Mouse (Mus musculus) neutrophil, adult 5-6 weeks (primary cell): ENCODE data around the gene Dkc1. TPM values are rescaled to one million over a fixed set of nuclear protein-coding genes. Genes with fewer than 3 reads are reported as not detected.
"Not testable (repeated sequence)": the region's sequence is repeated elsewhere in the genome, so short reads cannot be mapped to it uniquely, and the experiment has no call there.

Experiments
- ATAC-seq: fragments of 151-379, 151-347 bp; 2 replicates; pipeline ENCODE4 v1.8.0; 2017; ENCODE audit warnings: mild to moderate bottlenecking, moderate TSS enrichment; ENCODE audit not compliant: insufficient number of reproducible peaks, poor library complexity, low FRiP score, severe bottlenecking; ENCODE audit errors: extremely low read depth
- total RNA-seq: library from RNA; stranded (forward); fragments of 200-1000 nt; gene quantifications from 2 replicates; pipeline ENCODE4 v1.2.3, GENCODE M21; 2017

Dkc1 gene
- total RNA-seq, 1 experiment from 2014 or later = 75.8 TPM

GRCm38 (mm10) chrX:75136938-75137337 lies 41.3 kb downstream of the Dkc1 start:
- no peak for ATAC-seq

- ATAC-seq = no peak
Observed at GRCm38 (mm10) chrX:75137729-75138128, 42.1 kb downstream of the Dkc1 start.

- no peak for ATAC-seq
Observed at GRCm38 (mm10) chrX:75138182-75138581, 42.5 kb downstream of the Dkc1 start.

GRCm38 (mm10) chrX:75143124-75143555 lies 47.5 kb downstream of the Dkc1 start:
- not testable (repeated sequence) for ATAC-seq

- no peak for ATAC-seq
Observed at GRCm38 (mm10) chrX:75148414-75148813, 52.8 kb downstream of the Dkc1 start.

GRCm38 (mm10) chrX:75150304-75150703 lies 54.6 kb downstream of the Dkc1 start:
- no peak for ATAC-seq

- no peak for ATAC-seq
Observed at GRCm38 (mm10) chrX:75152249-75152648, 56.6 kb downstream of the Dkc1 start.

GRCm38 (mm10) chrX:75155576-75156243 lies 60.1 kb downstream of the Dkc1 start:
- ATAC-seq = no peak

Other genes with a start within 250 kb of the Dkc1 start
- gene Gab3, start 10.4 kb upstream of the Dkc1 start, total RNA-seq = 14.0 and 14.4 TPM in 2 replicates
- gene Mpp1, start 35.2 kb downstream of the Dkc1 start, total RNA-seq = 157 and 164 TPM in 2 replicates
- not detected in 2 replicates for gene Smim9, start 67.9 kb downstream of the Dkc1 start, total RNA-seq